8 mouse cellular contexts compared by ENCODE assay signal in the genomic region with DNA sequence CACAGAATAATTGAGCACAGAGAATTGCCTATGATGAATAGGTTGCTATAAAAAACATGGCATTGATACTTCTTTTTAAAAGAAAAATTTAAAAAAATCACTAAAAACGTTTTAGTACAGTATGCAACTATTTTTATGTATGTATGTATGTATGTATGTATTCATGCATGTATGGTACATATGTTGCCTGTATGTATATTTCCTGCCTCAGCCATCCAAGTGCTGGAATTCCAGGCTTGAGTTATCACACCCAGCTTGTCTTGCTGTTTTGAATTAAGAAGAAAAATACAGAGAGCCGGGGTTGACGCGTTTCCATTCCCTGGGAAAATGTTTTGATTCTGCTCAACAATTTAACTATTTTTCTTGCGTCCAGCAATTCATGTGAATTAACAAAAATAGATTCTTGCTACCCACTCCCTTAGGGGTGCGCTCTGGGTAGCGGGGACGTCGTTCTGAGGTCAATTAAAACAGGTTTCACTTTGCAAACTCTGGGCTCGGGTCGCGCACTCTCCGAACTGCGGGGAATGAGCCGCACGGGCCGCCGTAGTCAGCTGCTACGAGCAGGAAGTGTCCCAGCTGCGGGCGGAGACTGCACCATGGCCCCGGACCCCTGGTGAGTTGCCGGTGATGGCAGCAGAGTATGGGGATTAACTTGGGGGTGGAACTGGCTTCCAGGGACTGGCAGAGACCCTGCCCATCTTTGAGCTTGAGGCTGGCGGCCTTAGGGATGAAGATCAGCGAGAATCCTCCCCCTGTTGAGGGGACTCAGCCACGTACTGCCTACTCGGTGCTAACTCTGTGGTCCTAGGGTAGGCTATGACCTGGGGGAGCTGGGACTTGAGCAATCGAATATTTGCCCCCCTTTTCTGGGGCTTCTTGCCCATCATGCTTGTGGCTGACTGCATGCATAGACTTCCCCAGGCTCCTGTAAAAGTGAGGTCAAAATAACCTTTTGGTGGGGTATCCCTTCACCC. TPM values are rescaled to one million over a fixed set of nuclear protein-coding genes. Genes with fewer than 3 reads are reported as not detected.
DNase-seq lines count a peak whose midpoint lies in the region; ATAC-seq and TF ChIP-seq lines count a peak whose summit lies in the region.

Gene Stx8, plus strand, starts transcription at position 289 of the 974 bp plus-strand sequence.

- no peaks in the 10 kb centered on the region for H3K27me3 ChIP-seq in heart, embryonic 15.5 days
- no peaks in the 10 kb centered on the region for H3K27me3 ChIP-seq in liver, embryonic 14.5 days (ENCODE audit: control insufficient read depth, insufficient read depth, low read length)
- no peaks in the 10 kb centered on the region for H3K27me3 ChIP-seq in neural tube, embryonic 11.5 days (ENCODE audit: control insufficient read depth, insufficient read depth, low read length)
- H3K27me3 ChIP-seq in stomach, postnatal 0 days (ENCODE audit: control insufficient read depth, insufficient read depth, low read length), result no peaks in the 10 kb centered on the region

- H3K4me1 ChIP-seq in brown adipose tissue, adult 24 weeks (ENCODE audit: control insufficient read depth, insufficient read depth, insufficient read length, low read length), result peaks cover 2% of the 10 kb centered on the region; the same call in 1 of the 2 replicates
- H3K4me1 ChIP-seq in heart, embryonic 15.5 days (replicated peaks), result peaks cover 17% of the 10 kb centered on the region
- H3K4me1 ChIP-seq in liver, embryonic 14.5 days (replicated peaks; ENCODE audit: control insufficient read depth in 2 of 2, insufficient read depth in 2 of 2, low read length in 1 of 2), result peaks cover 6 to 7% of the 10 kb centered on the region in 2 experiments
- no peaks in the 10 kb centered on the region for H3K4me1 ChIP-seq in neural tube, embryonic 11.5 days (ENCODE audit: control insufficient read depth, insufficient read depth, low read length)
- H3K4me1 ChIP-seq in stomach, postnatal 0 days (replicated peaks; ENCODE audit: control insufficient read depth, insufficient read depth), result peaks cover 3% of the 10 kb centered on the region; the same call in 1 of the 2 replicates

- no peak for TF ChIP-seq EP300 in liver, embryonic 14.5 days (IDR thresholded peaks at IDR 0.05; ENCODE audit: low read depth)
- no peak for TF ChIP-seq EP300 in stomach, postnatal 0 days (optimal IDR thresholded peaks at IDR 0.05)

- H3K36me3 ChIP-seq in heart, embryonic 15.5 days, result peaks cover 7% of the 10 kb centered on the region
- H3K36me3 ChIP-seq in liver, embryonic 14.5 days (replicated peaks; ENCODE audit: control insufficient read depth, insufficient read depth, low read depth), result no peaks in the 10 kb centered on the region
- H3K36me3 ChIP-seq in neural tube, embryonic 11.5 days (ENCODE audit: control insufficient read depth, insufficient read depth, low read length), result no peaks in the 10 kb centered on the region
- H3K36me3 ChIP-seq in stomach, postnatal 0 days (ENCODE audit: control insufficient read depth, insufficient read depth, low read length), result no peaks in the 10 kb centered on the region

- WGBS in heart, embryonic 15.5 days, result under 1% methylated on average over 28 of the region's 28 CpGs
- 1% methylated on average over 28 of the region's 28 CpGs for WGBS in liver, embryonic 14.5 days (ENCODE audit: insufficient replicate concordance)
- WGBS in neural tube, embryonic 11.5 days, result under 1% methylated on average over 28 of the region's 28 CpGs
- under 1% methylated on average over 28 of the region's 28 CpGs for WGBS in stomach, postnatal 0 days

- H3K4me3 ChIP-seq in brown adipose tissue, adult 24 weeks (ENCODE audit: insufficient read depth, low read depth, low read length), result peak within 1 kb of the TSS; percentile 96
- peak within 1 kb of the TSS; percentile 88 for H3K4me3 ChIP-seq in heart, embryonic 15.5 days
- peak within 1 kb of the TSS; percentile 86 to 94 for H3K4me3 ChIP-seq in liver, embryonic 14.5 days (ENCODE audit: insufficient read depth in 1 of 2, low read depth in 2 of 2, low read length in 2 of 2)
- peak within 1 kb of the TSS; percentile 87 for H3K4me3 ChIP-seq in neural tube, embryonic 11.5 days (ENCODE audit: low read depth, low read length)
- peak within 1 kb of the TSS; percentile 80 for H3K4me3 ChIP-seq in stomach, postnatal 0 days (ENCODE audit: low read depth, low read length)

- TF ChIP-seq CTCF in liver, embryonic 14.5 days (IDR thresholded peaks at IDR 0.05; ENCODE audit: low read depth), result no peak
- TF ChIP-seq CTCF in stomach, postnatal 0 days (IDR thresholded peaks at IDR 0.05; ENCODE audit: low read depth), result no peak

- no peaks in the 10 kb centered on the region for H3K9me3 ChIP-seq in heart, embryonic 15.5 days (replicated peaks)
- H3K9me3 ChIP-seq in liver, embryonic 14.5 days (ENCODE audit: control insufficient read depth, low read length), result no peaks in the 10 kb centered on the region
- H3K9me3 ChIP-seq in neural tube, embryonic 11.5 days (ENCODE audit: control insufficient read depth, low read length), result no peaks in the 10 kb centered on the region
- no peaks in the 10 kb centered on the region for H3K9me3 ChIP-seq in stomach, postnatal 0 days (ENCODE audit: control insufficient read depth, low read length)

- 0 out of 2 replicates have a peak within 1 kb of the TSS, but pooled peaks have one; percentile 35 for H3K27ac ChIP-seq in brown adipose tissue, adult 24 weeks (replicated peaks; ENCODE audit: low read depth, low read length)
- peak within 1 kb of the TSS; percentile 61; the same call in 1 of the 2 replicates for H3K27ac ChIP-seq in heart, embryonic 15.5 days
- H3K27ac ChIP-seq in liver, embryonic 14.5 days, result no peak within 1 kb of the TSS
- H3K27ac ChIP-seq in neural tube, embryonic 11.5 days (ENCODE audit: low read depth, low read length), result no peak within 1 kb of the TSS
- no peak within 1 kb of the TSS for H3K27ac ChIP-seq in stomach, postnatal 0 days (replicated peaks)

- ATAC-seq in heart, embryonic 15.5 days (replicated peaks; ENCODE audit: insufficient number of reproducible peaks, insufficient read depth, low FRiP score, low read depth), result peak; percentile 65; the same call in 1 of the 2 replicates
- peak; percentile 83 for ATAC-seq in liver, embryonic 14.5 days (ENCODE audit: insufficient read depth)
- peak; percentile 48; the same call in 1 of the 2 replicates for ATAC-seq in neural tube, embryonic 11.5 days (ENCODE audit: insufficient read depth, low FRiP score, low TSS enrichment)
- peak; percentile 86 for ATAC-seq in stomach, postnatal 0 days (ENCODE audit: low FRiP score, low TSS enrichment)

- peak within 1 kb of the TSS; percentile 75 for H3K4me2 ChIP-seq in heart, embryonic 15.5 days
- peak within 1 kb of the TSS; percentile 92 for H3K4me2 ChIP-seq in liver, embryonic 14.5 days (ENCODE audit: low read depth)
- peak within 1 kb of the TSS; percentile 77 for H3K4me2 ChIP-seq in neural tube, embryonic 11.5 days (ENCODE audit: low read depth)
- peak within 1 kb of the TSS; percentile 68 for H3K4me2 ChIP-seq in stomach, postnatal 0 days (replicated peaks; ENCODE audit: low read depth)

- peak within 1 kb of the TSS; percentile 89 for H3K9ac ChIP-seq in heart, embryonic 15.5 days
- peak within 1 kb of the TSS; percentile 87 for H3K9ac ChIP-seq in liver, embryonic 14.5 days (replicated peaks)
- peak within 1 kb of the TSS; percentile 80 for H3K9ac ChIP-seq in neural tube, embryonic 11.5 days (ENCODE audit: low read length)
- peak within 1 kb of the TSS; percentile 90 for H3K9ac ChIP-seq in stomach, postnatal 0 days (ENCODE audit: low read length)

- DNase-seq in CD4-positive, CD25-positive, alpha-beta regulatory T cell, adult 2 months (ENCODE audit: low read depth, low spot score), result peak; percentile 95
- DNase-seq in fibroblast of lung, adult 2 months (ENCODE audit: low read depth), result peak; percentile 54
- peak; percentile 97 to 98 for DNase-seq in kidney, postnatal 25 days
- DNase-seq in liver, embryonic 14.5 days (ENCODE audit: low read depth in 3 of 3, low spot score in 3 of 3), result peak; percentile 60 to 68 (median 63)
- DNase-seq in neural tube, embryonic 11.5 days (ENCODE audit: low spot score), result peak; percentile 88
- DNase-seq in stomach, postnatal 0 days (ENCODE audit: low spot score), result peak; percentile 93

RNA-seq across cellular contexts. Expression of gene Stx8, which starts in this region (rescaled TPM):
- 48.8 and 60.8 TPM in 2 replicates for polyA plus RNA-seq in brown adipose tissue, adult 24 weeks (2012; ENCODE audit: insufficient read depth, insufficient read length, missing spikeins)
- 45.4 and 61.7 TPM in 2 replicates for polyA plus RNA-seq in heart, embryonic 15.5 days (2015; fragmentation: Nextera tagmentation; extraction: Ambion mirVana)
- 3.0 and 8.1 TPM in 2 replicates for polyA plus RNA-seq in liver, embryonic 14.5 days (2012; rRNA removed)
- polyA plus RNA-seq in liver, embryonic 14.5 days (2014; fragmentation: Nextera tagmentation; extraction: Ambion mirVana), result 22.0 and 24.5 TPM in 2 replicates
- 50.5 and 58.9 TPM in 2 replicates for polyA plus RNA-seq in neural tube, embryonic 11.5 days (2014; fragmentation: Nextera tagmentation; extraction: Ambion mirVana)
- 71.0 and 76.1 TPM in 2 replicates for polyA plus RNA-seq in stomach, postnatal 0 days (2015; fragmentation: Nextera tagmentation; extraction: Ambion mirVana)

Comparison
In these comparisons a context has a peak if more than half of its experiments do, and no peak if none do; other contexts are left out.
1. H3K27ac ChIP-seq: peak in brown adipose tissue, adult 24 weeks (single experiment) and heart, embryonic 15.5 days (single experiment); none in liver, embryonic 14.5 days (single experiment), neural tube, embryonic 11.5 days (single experiment) and stomach, postnatal 0 days (single experiment).
2. Peak in every context shown above with its lines, with median percentiles within 50 percentile points of each other: DNase-seq, H3K4me3 ChIP-seq, ATAC-seq, H3K4me2 ChIP-seq and H3K9ac ChIP-seq.